Mouse (Mus musculus) forelimb bud, embryonic 11.5 days (tissue): ENCODE measurements around the gene Chd2.

ENCODE experiments used
- DNase-seq: peaks from one replicate; pipeline ENCODE4 v3.0.0-alpha.2; 2012; ENCODE audit warnings: low read depth, low spot score

Gene Chd2

DNA sequence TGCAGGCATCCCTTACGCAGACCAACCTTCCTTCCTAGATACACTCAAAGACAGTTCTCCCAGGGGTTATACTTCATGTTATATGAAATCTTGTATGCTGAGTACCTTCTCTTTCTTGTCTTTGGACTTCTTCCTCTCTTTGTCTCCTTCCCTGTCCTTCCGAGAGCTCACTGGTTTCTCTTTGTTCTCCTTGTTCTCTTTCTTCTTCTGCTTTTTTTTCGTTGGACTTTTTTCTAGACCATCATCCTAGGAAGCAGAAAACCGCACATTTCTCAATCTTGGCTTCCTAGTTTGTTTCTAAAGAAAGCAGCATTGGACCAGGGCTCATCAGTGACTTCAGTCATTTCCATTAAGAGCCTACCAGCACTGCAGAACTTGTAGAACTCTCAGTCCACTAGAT, 90.0 kb downstream of the Chd2 start:
- DNase-seq, result no peak

DNA sequence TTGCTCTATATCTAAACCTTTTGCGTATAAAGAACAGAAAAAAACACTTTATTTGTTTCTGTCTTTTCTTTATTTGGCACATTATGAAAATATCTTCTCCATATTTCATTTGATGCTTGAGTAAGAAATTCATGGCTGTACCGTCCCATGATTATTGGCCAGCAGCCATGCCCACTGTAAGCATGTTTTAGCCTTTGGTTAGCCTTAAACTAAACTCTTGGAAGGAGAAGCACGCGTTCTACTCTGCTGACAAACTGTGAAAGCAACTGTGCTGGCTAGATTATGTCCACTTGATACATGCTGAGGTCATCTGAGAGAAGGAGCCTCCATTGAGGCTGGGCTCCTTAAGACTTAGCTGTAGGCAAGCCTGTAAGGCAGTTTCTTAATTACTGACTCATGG, 99.4 kb downstream of the Chd2 start:
- no peak for DNase-seq

DNA sequence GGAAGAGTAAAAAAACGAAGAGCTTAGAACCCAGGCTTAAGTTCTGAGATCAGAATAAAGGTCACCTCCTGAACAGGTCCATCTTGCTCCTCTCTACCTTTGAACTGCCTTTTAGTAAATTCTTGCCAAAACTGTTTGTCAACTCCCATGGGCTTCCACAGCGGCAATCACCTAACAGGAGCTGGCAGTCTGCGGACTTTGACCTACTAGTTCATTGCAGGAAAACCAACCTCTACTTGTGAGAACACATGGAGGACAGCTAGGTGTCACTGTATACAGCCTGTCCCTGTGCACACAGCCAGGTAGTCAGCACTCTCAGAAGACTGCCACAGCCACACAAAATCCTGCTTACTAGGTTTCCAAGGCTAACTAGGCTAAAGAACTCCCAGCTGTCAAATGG, 99.8 kb downstream of the Chd2 start:
- DNase-seq, result no peak

DNA sequence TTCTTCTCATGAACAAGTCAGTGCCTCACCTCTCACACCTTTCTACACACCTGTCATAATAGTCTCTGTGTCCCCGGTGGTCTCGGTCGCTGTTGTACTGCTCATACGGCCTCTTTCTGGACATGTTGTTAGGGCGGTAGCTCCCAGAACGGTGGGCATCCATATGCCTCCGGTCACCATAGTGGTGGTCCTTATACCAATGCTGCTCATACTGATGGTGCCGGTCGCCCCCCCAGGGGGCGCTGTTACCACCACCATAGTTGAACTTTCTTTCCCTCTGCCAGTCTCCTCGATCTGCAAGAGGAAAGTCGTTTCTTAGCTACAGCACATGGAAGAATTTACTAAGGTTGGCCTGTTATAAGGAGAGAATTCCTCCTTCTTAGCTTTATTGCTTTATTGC, 105.9 kb downstream of the Chd2 start:
- peak; percentile 47 for DNase-seq

DNA sequence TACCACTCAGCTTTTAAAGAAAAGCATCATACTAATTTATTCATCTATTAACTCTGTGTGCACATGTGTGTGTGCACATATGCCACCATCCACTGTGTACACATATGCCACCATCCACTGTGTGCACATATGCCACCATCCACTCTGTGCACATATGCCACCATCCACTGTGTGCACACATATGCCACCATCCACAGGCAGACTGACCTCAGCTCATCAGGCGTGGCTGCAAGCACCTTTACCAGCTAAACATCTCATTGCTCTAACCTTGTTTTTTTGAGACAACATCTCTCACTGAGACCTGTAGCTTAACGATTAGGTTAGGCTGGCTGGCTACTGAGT, 107.3 kb downstream of the Chd2 start:
- no peak for DNase-seq

DNA sequence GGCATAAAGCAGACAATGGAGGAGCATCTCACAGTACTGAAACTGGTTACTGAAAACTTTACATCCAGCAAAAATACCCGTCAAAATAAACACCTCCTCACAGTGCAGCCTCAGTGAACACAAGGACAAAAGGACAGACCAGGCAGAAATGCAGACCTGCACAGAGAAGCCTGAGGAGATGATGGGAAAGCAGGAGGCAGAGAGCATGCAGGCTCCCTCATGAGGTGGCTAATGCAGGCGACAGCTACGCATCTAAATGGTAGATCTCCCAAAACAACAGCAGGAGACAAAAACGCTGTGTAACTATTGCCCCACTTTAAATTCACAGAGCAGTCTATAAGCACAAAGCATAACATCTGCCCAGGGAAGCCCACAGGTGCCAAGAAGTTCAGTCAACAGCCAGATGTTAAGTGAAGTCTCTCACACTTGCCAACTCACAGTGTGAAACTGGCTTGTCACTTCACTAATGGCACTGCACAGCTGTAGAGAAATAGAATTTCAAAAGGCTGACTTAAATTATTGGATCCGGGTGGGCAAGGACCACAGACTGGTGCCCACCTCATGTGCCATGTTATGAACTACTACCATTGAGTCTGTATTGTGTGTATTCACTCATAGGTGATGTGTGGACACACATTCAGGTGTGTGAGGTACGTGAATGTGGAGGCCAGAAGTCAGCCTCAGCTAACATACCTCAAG, 107.8 kb downstream of the Chd2 start:
- DNase-seq, result no peak

DNA sequence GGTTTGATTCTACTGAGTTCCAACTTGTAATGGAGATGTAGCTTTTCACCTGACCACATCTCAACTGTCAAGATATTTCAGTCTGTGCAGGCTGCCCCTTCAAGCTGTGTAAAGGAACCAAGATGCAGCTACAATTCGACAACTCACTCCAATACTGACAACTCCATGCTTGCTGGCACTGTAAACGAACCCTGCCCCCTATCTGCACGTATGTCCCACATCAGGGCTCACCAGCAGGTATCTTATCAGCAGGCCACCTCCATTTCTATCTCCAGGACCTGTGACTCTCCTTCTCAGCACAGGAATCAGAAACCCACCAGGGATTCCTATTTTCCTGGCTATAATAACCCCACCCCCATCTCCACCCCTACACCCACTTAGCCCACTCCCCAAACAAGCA, 113.1 kb downstream of the Chd2 start:
- DNase-seq, result no peak

DNA sequence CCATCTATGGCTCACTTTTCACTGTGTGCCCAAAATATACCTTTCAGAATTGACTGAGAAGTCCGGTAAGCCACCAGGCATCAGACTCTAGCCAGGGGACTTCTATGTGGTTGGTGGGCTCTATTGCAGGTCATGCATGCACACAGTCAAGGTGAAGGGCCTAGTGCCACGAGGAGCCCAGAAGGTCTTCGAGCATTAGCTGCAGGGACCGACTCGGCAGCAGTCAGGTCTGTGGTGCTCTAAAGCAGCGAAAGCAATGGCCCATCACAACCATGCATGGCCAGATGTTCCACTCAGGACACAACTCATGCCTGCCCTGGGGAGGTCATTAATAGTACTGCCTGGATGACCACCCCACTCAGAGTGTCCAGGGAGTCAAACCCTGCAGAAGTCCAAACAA, 113.8 kb downstream of the Chd2 start:
- DNase-seq, result no peak

DNA sequence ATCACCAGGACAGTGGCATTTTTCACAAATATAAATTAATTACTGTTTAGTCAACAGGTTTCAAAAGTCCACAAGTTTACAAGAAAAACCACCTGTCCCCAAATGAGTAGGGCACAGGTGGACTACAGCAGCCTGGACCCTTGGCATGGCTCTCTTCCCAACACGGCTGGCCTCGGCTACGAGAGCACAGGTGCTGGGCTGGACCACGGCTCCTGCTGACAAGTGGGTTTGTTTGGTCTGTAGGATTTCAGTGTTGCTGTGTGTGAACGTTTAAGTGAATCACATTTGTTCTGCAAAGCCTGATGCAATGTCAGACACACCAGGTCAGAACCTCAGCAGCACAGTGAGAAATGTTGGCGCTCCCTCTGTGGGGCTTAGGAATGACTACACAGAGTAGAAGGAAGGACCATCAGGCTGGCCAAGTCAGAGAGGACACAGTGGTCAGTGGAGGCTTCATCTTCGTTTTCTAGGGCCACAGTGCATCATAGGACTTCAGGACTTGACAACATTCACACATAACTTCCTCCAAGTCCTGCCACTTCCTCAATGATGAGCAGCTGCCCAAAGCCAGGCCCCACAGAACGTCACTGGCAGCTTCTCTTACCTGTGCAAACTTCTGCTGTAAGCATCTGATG, 114.8 kb downstream of the Chd2 start:
- no peak for DNase-seq

DNA sequence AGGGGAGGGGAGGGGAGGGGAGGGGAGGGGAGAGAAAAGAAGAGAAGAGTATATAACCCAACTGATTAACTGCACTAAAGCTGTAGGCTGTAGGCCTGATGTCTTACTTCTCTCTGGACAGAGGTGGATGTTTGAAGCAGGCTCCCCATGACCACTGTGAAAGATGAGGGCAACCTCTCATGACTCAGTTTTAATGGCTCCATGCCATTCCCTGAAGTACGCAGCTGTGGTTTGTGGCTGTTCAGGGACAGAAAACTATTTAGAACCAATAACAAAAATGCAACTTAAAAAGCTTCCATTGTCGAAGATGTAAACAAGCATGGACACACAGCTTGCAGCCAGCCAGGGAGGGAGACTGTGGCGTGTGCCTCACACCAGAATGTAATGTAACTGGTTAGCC, 115.4 kb downstream of the Chd2 start:
- DNase-seq, result no peak

DNA sequence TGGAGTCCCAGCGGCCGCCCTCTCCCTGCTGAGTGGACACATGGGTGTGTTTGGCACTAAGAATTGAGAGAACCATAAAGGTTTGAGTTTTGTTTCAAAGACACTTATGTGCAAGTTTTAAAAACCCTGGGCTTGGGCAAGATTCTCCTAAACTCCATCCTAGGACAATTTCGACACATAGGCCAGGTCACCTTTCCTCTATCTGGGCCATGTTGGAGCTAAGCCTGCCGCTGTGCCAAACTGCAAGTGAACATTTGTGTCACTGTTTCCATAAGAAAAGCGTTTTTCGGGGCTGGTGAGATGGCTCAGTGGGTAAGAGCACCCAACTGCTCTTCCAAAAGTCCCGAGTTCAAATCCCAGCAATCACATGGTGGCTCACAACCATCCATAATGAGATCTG, 116.2 kb downstream of the Chd2 start:
- DNase-seq, result no peak

DNA sequence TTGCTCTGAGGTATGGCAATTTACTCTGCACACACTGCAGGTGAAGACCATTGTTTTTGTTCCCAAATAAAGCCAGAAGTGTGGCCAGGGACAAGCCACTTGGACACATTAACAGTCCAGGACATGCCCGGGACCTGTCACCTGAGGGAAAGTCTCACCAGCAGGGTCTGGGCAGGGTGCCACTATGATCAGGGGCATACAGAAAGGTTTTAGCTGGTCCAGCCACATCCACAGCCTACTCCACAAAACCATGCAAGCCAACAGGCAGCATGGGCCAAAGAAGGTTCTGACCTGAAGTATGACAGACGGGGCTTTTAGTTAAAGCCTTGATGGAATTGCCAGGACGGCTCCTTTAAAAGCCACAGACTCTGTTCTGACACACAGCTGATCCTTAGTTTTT, 116.9 kb downstream of the Chd2 start:
- no peak for DNase-seq

DNA sequence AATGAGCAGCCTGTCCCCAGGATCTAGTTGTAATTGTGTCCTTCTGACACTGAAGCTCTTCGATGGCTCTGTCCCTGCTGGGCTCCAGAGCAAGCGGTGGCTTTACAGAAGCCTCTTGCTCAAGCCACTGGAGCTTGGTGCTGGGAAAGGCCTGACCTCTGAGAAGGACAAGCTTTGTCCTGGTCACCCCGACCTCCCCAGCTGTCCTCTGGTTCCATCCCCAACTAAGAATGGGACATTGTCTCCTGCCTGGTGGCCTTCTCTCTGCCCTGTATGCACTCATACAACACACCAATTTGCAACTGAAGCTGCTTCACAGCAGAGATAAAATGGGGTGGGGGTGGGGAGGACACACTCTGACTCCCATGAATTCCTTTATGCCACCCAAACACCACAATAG, 117.4 kb downstream of the Chd2 start:
- no peak for DNase-seq

DNA sequence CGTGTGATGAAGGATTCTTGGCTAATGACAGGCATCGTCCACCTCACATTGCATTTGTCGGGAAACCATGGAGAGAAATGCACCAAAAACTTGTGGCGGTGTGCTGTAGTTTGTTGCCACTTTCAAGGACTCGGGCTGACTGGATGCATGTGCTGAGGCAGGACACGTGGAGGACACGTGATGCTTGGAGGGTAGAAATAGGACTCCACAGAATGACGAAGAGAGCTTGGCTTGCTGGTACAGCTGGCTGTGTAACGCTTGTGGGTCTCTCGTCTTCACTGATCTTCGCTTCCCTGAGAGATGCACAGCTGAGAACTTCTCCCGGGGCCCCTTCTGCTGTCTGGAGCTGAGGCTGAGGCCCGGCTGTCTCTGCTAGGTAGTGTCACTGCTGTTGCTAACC, 118.4 kb downstream of the Chd2 start:
- DNase-seq, result no peak

DNA sequence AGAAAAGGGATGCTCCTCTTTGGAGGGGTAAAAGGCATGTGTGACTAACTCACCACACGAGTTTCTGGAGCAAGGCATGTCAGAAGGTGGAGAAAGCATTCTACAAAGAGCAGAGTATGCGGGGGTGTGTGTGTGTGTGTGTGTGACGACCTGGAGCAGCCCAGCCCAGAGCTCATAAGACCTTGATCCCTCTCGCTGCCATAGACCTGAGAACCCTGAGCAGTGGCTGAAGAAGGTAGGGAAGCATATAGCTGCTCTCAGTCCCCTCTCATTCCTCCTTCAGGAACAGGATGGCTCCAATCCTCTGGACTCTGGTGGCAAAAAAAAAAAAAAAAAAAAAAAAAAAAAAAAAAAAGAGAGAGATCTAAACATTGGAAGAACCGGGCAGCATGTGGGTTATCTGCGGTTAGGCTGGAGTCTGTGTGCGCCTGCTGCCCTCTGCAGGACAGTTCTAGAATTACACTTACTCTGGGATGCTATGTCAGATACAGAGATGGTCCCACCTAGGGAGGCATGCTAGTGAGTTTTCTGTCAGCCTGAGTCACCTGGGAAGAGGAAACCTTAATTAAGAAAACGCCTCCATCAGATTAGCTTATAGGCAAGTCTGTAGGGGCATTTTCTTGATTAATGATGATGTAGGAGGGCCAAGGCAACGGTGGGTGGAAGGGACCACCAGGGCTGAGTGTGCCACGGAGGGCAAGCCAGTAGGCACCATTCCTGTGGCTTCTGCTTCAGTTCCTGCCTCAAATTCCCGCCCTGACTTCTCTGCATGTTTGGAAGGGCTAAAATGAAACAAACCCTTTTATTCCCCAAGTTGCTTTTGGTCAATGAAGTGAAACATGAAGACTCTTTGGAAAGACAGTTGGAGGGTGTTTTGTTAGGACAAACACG, 119.2 kb downstream of the Chd2 start:
- DNase-seq, result peak; percentile 71

DNA sequence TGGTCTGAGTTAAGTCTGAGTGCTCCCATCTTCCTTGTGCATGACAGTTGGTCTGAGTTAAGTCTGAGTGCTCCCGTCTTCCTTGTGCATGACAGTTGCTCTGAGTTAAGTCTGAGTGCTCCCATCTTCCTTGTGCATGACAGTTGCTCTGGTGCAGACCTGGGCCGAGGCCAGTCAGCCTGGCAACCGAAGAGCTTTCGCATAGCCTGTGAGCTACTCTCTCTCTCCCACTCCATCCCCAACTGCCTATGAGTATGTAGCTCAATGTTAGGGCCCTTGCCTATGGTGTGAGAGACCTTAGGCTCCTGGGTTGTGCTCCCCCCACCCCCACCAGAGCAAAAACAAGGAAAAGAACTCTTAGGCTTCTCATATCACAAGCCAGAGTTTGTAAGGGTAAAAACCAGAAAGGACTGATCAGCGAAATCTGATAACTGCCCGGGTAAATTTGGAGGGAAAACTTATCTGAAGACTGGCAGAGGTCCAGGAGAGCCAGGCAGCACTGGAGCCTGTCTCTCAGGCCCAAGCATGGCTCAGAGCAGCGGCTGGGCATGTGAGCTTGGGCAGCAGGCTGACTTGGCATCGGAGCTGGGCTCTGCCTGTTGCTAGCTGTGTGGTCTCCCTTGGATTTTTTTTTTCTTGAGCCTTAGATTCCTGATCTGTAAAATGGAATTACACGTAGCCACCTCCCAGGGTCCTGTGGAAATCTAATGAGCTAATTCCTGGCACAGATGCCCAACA, 120.2 kb downstream of the Chd2 start:
- no peak for DNase-seq

DNA sequence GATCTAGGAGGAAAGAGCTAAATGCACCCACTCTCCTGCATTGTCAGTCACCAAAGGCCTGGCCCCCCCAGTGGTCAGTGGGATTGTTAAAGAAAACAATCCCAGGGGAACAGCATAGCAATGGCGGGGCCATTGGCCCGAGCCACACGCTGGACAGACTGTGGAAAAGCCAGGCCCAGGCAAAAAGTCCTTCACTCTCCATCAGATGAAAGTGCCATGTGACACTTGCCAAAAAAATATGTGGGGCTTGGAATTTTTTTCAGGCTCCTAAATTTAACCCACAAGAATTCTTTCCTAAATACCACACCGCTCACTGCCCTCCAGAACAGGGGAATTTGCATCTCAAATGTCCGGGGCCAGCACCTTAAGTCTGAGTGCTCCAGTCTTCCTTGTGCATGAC, 120.8 kb downstream of the Chd2 start:
- DNase-seq, result no peak

DNA sequence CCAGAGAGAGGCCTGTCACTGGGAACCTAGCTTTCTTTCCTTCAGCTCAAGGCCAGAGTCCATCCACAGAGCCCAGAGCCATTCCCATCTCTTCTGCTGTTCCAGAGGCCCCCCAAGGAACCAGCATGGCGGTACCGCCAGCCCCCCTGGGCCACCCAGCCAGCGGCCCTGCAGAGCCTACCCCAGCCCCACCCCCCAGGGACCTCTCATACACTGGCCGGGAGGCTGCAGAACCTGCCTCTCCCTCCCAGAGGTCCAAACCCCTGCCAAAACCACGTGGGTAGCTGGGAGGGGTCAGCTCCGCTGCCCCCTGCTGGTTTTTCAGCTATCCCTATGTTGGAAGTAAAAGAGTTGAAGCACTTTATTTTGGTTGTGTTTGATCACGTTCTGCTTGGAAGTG, 122.3 kb downstream of the Chd2 start:
- no peak for DNase-seq

DNA sequence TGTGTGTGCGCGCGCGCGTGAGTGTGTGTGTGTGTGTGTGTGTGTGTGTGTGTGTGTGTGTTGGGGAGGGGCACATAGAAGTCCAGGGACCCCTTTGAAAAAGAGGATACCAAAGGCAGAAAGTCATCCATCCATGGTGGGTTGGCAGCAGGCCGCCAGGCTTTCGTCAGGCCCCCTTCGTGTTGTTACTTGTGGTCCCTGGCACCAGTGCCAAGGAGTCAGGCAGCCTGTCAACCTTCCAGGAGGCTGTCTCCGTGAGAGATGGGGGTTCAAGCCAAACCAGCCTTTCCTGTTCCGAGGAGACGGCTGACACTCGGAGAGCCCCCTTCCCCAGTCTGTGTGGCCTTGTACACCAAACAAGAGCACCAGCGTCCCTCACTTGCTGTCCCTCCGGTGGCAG, 127.4 kb downstream of the Chd2 start:
- DNase-seq, result no peak

DNA sequence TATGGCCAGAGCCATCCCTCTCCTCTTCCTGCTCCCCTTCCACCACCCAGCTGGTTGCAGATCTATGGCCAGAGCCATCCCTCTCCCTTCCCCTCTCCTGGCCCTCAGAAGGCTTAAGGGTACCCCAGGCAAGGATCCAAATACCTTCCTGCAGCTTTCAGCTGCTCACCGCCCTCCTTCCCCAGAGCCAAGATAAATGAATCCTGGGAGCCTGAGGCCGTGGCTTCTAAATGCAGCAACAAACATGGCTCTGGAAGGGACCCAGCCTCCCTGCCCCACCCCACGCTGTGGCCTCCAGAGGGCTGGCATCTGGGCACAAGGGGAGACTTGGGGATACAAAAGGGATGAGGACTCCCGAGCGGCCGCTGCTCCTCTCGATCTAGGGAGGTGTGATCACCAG, 129.2 kb downstream of the Chd2 start:
- DNase-seq, result no peak

DNA sequence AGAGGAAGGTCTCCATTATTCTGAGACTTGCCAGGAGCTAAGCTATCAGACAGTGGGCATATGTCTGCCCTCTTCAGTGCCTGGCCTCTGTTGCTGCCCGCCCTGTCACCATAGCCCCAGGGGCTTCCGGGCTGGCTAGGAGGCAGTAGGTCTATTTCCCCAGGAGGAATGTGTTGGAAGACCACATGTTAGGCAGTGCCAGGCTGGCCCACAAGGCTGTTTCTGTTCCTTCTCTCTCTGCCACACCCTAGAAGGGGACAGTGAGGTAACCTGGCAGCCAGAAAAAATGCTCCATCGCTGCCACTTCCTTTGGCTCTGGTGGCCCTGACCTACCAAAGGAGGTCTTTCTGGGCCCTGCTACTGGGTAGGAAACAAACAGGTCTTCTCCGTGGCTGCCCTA, 129.6 kb downstream of the Chd2 start:
- DNase-seq, result no peak

DNA sequence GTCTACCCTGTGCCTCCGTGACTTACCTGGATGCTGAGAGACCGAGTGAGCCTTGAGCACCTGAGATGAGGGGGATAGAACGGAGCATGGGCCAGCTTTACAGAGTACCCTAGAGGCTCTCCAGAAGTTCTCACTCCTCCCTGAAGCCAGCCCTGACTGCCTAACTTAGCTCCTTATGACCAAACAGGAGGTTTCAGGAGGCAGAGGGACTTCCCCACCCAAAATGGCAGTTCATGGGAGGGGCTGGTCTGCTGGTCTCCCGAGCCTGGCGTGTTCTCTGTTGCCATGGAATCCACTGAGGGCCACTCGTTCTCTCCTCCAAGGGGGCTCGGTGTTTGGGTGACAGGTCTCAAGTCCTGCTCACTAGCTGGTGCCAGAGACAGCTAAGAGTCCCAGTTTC, 130.1 kb downstream of the Chd2 start:
- DNase-seq, result no peak
